Mouse (Mus musculus) gastrocnemius, adult 18-20 months (tissue): ENCODE measurements around the gene 4930404N11Rik. TPM values are rescaled to one million over a fixed set of nuclear protein-coding genes. Genes with fewer than 3 reads are reported as not detected.

Experiments used
- DNase-seq: peaks from one replicate; pipeline ENCODE4 v3.0.0; 2021; ENCODE audit warnings: low spot score
- long read RNA-seq, 2 experiments: library from polyadenylated mRNA; stranded (forward); transcript quantifications; one replicate each; pipeline ENCODE4 v2.0.0; 2021
- total RNA-seq, 2 experiments: library from RNA; stranded (reverse); gene quantifications; 2 replicates each; pipeline ENCODE4 v1.2.3; 2021

4930404N11Rik gene
- total RNA-seq, result under 1 TPM; 0.23 to 0.66 TPM
- long read RNA-seq, experiment 1, result 0 reads
- long read RNA-seq, experiment 2, result 0 reads

- no peak for DNase-seq
These were observed at the start of gene 4930404N11Rik for GRCm38 (mm10) chr10:81365672-81366476. Gene 4930404N11Rik, minus strand, starts transcription at chr10:81365816.

DNA sequence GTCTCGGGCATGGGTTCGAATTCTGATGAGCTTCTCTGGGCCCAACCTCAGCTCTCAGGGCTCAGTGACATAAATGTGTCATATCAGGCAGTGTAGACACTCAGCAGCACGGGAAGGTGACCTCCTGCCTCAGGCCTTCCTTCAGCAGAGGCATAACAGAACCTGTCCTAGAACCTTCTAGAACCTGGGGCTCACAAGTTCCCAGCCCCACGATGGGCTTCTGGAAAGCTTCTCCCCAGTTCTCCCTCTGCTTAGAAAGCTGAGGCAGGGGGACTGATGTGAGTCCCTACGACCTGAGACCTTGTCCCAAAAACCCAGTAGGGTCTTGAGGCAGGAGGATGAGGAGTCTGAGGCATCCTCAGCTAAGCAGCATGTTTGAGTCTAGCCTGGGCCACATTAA lies 49.5 kb upstream of the 4930404N11Rik start:
- no peak for DNase-seq

DNA sequence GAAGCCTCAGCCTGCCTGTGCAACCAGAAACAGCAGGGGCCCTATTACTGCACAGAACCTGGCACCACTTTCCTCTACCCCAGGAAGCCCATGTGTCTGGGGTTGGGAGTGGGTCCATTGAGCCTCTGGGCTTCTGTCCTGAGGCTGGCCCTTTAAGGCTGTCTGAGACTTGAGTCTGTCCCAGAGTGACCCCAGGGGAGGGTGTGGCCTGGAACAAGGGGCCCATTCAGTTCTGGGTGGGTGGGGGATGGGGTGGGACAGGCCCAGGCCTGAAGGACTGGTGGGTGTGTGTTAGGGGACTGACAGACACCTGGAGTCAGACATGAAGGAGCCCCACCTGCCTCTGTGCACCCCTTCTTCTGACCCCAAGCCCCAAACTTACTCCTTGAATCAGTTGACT lies 49.1 kb upstream of the 4930404N11Rik start:
- DNase-seq, result peak; percentile 66

DNA sequence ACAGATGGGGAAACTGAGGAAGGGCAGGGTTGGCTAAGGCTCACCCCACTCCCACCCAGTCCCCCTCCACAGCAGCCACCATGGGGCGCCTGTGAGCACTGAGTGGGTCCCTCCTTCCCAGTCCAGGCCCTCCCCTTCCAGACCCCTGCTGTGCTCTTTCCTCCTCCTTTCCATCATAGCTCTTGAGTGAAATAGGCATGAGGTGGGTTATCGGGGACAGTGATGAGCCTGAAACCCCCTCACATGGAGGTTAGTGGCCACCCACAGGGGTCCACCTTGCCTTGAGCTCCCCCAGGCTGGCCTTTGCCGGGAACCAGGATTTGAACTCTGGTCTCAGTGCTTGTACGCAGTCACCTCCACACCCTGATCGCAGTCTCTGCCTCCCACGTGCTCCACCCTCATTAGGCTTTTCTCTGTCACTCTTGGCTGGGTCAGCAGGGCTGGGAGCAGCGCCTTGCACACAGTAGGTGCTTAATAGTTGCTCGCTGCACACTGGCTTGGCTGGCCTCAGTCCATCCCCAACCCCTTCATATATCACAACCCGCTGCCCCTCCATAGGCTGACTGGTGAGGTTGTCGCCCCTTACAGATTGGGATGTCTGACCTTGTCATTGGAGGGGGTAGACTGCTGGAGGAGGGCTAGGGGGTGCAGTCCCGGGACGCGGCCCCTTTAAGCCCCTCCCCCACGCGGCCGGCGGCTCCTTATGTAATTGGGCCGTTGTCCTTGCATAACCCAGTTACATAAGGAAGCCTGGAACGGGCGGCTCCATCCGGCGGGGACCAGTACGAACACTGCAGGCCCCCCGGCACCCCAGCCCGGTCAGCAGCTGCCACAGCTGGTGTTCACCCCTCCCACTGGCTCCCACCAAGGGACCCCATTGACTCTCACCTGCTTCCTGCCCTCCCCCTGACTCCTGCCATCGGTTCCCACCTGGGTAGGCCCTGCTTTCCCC lies 48.0 kb upstream of the 4930404N11Rik start:
- DNase-seq, result peak; percentile 92

DNA sequence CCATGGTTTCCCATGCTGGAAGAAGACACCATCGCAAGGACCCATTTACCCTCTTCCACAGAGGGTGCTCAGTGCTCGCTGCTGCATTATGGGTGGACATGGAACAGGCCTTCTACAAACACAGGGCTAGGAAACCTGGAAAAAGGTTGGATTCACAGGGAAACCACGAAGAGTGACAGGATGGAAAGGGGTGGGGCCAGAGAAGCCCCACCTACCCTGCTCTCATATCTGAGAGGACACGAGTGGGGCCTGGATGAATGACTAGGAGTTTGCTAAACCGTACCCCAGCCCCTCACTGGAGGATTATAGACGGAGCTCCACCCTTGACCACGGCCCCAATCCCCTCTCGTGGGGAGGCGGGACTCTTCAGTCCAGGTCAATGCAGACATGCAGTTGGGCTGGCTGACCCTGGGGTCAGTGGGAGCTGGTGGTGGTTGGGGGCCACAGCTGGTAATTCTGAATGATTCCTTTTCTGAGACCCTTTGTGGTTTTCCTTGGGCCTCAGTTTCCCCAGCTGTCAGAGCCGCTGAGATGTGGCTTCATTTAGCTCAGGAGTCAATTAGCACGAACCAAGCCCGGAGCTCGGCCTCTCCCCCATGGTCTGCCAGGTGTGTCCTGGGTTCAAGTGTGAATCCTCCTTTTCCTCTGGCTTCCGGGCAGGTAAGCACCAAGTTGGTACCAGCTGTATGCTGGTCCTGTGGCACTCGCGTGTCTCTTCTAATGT lies 47.1 kb upstream of the 4930404N11Rik start:
- DNase-seq, result no peak

DNA sequence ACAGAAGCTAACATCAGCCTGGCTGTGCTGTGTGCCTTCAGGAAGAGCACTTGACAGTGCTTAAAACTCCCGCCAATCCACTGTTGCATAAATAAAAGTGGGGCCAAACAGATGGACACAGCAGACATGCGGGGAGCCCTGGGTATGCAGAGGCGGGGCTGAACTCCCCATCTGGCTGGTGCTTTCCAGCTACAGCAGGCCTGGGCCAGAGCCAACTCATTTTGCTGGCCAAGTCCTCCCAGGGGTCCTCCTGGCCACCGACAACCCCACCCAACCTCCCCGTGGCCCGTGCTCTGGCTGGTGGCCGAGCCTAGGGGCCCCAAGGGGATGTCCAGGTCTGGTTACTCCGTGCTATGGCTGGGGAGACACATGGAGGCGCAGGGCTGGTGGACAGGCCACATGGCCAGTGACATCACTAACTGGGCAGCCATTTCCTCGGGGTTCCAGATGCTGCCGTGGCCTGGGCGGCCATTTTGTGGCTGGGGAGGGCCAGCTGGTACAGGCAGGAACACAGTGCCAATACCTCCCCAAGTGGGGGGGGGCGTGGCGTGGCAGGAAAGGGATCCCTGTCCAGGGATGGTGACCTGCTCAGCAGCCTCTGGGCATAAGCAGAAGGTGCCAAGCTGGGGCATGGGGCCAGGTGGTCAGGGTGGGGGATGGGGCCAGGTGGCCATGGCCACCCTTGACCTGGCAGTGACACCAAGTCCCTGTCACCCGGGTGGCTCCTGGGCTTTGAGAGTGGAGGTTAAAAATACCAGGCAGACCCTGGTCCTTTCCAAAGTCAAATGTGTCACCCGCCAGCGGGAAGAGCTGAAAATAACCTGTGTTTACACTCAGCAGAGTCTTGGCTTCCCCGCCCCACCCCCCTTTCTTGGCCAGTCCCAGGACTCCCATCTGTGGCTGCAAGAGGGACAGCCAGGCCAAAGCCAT lies 46.1 kb upstream of the 4930404N11Rik start:
- peak; percentile 94 for DNase-seq

- DNase-seq, result no peak
These were observed 45.4 kb upstream of the 4930404N11Rik start for GRCm38 (mm10) chr10:81410981-81411380.

GRCm38 (mm10) chr10:81410350-81410749 lies 44.7 kb upstream of the 4930404N11Rik start:
- DNase-seq, result peak; percentile 15

DNA sequence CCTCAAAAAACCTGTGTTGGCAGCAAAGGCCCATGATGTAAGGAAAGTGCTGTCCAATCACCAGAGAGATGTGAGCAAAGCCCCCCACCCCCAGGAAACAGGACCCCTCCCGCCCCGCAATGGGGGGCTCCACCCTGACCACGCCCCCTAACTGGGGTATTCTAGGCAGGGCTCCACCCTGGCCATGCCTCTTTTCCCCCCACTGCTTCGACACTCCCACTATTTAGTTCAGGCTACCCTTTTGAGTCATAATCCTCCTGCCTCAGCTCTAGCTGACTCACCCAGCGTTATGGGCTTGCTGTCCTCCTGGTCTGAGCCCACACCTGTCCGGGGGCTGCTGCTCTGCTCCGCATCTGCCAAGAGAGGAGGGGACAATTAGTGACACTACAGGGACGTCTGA lies 43.7 kb upstream of the 4930404N11Rik start:
- peak; percentile 14 for DNase-seq

- peak; percentile 88 for DNase-seq
These were observed 43.3 kb upstream of the 4930404N11Rik start for GRCm38 (mm10) chr10:81408871-81409291.

- DNase-seq, result no peak
These were observed 42.8 kb upstream of the 4930404N11Rik start for GRCm38 (mm10) chr10:81408424-81408729.

GRCm38 (mm10) chr10:81407539-81408423 lies 42.2 kb upstream of the 4930404N11Rik start:
- DNase-seq, result peak; percentile 85

- peak; percentile 9 for DNase-seq
These were observed 41.2 kb upstream of the 4930404N11Rik start for GRCm38 (mm10) chr10:81406504-81407440.

DNA sequence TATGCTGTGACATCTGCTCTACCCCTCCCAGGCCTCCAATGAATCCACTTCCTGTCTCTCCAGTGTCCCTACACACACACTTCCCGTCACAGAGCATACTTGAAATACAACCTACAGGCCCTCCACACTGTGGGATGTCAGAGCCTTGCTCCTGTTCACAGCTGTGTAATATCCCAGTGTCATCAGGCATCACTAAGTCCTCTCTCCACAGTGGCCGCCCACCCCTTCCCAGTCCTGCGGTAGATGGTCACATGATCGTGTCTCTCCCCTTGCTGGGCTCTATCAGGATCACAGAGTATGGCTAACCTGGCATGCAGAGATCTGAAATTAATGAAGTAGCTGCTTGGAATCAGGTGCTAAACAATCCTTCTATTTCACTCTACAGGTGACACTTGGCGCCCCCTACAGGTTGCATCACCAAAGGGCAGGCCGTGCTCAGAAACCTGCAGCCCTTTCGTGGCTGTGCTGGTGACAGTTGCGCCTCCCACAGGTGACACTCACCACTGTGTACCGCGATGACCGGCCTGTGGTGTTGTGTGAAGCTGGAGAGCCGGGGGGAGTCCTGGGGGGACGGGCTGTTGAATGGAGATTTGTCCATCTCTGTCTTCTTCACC lies 40.1 kb upstream of the 4930404N11Rik start:
- no peak for DNase-seq

- DNase-seq, result no peak
These were observed 39.1 kb upstream of the 4930404N11Rik start for GRCm38 (mm10) chr10:81404720-81405119.

GRCm38 (mm10) chr10:81404082-81404481 lies 38.5 kb upstream of the 4930404N11Rik start:
- DNase-seq, result no peak

DNA sequence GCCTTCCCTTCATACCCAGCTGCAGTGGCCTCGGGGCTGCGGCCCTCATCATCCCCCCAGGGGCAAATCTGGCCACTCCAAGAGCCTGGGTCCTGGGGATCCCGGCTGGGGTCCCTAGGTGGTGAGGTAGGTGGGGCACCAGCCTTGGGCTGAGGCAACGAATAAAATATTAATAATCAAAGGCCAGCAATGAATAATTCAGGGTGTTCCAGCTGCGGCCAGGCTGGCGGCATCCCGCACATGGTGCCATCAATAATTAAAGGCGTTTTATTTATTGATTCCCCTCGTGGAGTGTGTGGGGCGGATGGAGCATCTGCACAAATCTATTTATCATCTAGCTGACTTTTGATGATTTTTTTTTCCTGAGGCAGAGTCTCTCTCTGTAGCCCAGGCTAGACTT lies 37.9 kb upstream of the 4930404N11Rik start:
- no peak for DNase-seq

GRCm38 (mm10) chr10:81402227-81402765 lies 36.7 kb upstream of the 4930404N11Rik start:
- no peak for DNase-seq
